Mouse (Mus musculus): Measurements from ENCODE around the gene Rasa1.
A peak's percentile ranks its signal among the peaks of the same experiment; 100 is the strongest.

Rasa1 gene

GRCm38 (mm10) chr13:85288843-85289713 lies at the start of gene Rasa1:
Gene Rasa1, minus strand, starts transcription at chr13:85289130.
- peak; percentile 78 to 94 for DNase-seq (ENCODE audit: low spot score in 2 of 2)

- peak in 1 of 2 experiments; percentile 13 for DNase-seq (ENCODE audit: low spot score in 2 of 2)
Measured at GRCm38 (mm10) chr13:85311547-85311946, 22.6 kb upstream of the Rasa1 start.

- peak in 1 of 2 experiments; percentile 3 for DNase-seq (ENCODE audit: low spot score in 2 of 2)
Measured at GRCm38 (mm10) chr13:85310968-85311367, 22.0 kb upstream of the Rasa1 start.

DNA sequence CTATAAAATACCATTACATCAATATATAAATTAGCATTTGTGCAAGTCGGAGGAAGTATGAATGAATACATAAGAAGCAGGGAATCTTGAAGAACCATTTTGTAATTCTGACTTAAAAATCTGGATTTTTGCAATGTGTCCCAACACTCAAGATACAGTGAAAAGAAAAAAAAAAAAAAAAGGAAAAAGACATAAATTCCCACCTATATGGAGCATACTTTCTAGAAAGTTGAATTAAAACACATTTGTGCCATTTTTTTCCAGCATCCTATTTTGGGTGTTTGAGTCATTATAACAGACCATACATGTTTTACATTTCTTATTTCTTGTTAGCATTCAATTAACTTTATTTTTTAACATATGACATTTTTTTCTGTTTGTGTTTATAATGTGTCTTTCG lies 21.6 kb upstream of the Rasa1 start:
- DNase-seq (ENCODE audit: low spot score in 2 of 2) = no peak

DNA sequence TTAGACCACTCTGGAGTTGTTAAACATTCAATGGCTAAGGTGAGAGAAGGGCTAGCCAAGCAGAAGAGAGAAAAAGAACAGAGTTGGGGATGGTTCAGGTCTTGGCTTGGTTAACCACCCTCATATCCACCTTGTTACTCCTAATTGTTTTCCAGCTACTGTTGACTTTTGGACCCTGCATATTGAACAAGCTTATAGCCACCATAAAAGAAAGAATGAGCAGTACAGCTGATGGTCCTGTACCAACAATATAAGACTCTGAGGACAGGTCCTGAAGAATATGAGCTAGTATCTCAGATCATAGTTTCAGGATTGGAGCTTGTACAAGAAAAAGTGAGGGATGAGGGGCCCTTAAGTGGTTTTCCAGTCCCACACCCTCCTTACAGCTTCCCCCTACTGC lies 17.1 kb upstream of the Rasa1 start:
- DNase-seq (ENCODE audit: low spot score in 2 of 2) = no peak

- no peak for DNase-seq (ENCODE audit: low spot score in 2 of 2)
Measured at GRCm38 (mm10) chr13:85290651-85291050, 1.7 kb upstream of the Rasa1 start.

DNA sequence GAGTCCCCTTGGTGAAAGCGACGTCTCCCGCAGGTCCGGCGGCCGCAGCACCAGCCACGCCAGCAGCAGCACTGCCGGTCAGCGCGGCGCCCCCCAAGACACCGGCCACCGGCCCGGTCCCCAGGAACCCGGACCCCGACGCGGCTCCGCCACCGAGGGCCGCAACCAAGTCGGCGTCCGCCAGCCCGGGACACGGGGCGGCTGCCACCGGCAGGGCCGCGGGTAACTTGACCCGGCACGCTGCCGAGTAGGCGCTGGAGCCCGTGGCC lies 422 bp downstream of the Rasa1 start:
- no peak for DNase-seq (ENCODE audit: low spot score in 2 of 2)

DNA sequence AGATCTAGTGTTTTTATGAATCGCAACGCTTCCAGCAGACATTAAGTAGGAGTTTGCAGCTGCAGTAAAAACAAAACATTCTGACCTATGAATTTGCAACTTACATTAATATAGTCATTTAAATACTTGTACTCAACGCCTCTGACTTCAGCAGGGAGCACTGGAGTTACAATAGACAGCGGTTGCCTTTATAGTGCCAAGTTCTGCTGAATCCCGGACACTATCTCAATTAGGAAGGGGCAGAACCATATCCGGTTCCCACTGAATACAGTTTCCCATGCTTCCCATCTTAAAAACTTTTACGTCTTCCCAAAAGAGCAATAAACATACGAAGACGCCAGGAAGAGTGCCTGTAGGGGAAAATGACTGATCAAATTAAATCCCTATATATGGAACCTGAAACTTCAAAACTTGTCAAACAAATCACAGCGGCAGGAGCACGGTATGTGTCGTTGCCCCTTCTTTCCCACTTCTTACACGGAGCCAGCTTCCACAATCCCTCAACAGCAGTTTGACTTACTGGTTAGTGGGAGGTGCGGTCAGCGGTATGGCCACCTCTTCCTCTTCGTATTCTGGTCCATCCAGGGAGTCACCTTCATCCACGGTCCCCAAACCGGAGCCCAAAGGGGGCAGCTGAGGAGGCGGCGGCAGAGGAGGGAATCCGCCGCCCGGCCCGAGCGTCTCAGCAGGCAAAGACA lies 905 bp downstream of the Rasa1 start:
- DNase-seq (ENCODE audit: low spot score in 2 of 2) = no peak

- DNase-seq (ENCODE audit: low spot score in 2 of 2) = no peak
Measured at GRCm38 (mm10) chr13:85282626-85283025, 6.3 kb downstream of the Rasa1 start.

- no peak for DNase-seq (ENCODE audit: low spot score in 2 of 2)
Measured at GRCm38 (mm10) chr13:85278951-85279350, 10.0 kb downstream of the Rasa1 start.

- DNase-seq (ENCODE audit: low spot score in 2 of 2) = no peak
Measured at GRCm38 (mm10) chr13:85274572-85274971, 14.4 kb downstream of the Rasa1 start.

DNA sequence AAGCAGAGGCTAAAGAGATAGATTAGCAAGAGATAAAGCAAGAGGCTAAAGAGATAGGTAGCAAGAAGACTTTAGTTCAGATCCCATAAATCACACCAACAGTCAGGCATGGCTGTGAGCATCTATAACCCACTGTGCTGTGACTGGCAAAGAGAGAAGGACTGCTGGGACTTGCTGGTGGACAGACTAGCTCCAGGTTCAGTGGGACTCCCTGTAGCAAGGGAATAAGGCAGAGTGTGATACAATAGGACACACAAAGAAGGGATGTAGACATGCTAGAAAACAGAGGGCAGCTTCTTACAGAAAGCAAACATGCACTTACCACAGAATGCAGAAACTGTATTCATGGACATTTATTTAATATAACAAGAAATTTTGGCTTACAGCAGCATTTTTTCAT lies 15.1 kb downstream of the Rasa1 start:
- DNase-seq (ENCODE audit: low spot score in 2 of 2) = no peak

DNA sequence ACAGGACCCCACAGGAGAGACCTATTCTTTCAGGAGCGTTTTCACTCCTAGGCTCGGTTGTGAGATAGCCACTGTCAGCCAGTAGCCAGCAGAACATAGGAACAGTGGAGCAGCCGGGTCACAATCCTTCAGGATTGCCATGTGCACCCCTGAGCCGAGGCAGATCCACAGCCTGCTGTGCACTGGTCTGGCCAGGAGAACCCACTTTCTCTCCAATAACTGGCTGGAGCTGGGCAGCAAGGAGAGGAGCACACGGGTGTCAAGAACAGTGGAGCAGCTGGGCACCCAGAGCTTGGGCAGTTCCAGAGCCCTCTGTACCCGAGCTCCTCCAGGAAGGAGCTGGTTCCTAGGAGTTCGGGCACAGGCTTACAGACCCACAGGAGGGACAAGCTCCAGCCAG lies 50.2 kb downstream of the Rasa1 start:
- no peak for DNase-seq (ENCODE audit: low spot score in 2 of 2)

- DNase-seq (ENCODE audit: low spot score in 2 of 2) = no peak
Measured at GRCm38 (mm10) chr13:85218656-85219055, 70.3 kb downstream of the Rasa1 start.

DNA sequence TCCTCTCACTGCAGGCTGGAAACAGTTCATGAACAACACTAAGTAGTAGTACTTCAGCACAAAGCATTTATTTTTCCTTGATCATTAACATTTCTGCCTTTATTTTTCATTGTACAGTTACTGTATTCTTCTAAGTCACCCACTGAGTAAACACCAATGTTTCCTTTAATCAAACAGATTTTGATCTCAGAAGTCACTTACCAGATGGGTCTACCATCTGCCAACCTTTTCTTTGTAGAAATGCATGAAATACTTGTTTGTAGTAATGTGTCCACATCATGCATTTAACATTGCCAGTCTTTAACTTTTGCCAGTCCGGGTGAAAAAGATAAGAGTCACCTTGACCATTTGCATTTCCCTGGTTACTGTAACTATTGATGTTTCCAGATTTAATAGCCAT lies 78.6 kb downstream of the Rasa1 start:
- DNase-seq (ENCODE audit: low spot score in 2 of 2) = no peak

- no peak for DNase-seq (ENCODE audit: low spot score in 2 of 2)
Measured at GRCm38 (mm10) chr13:85208656-85209055, 80.3 kb downstream of the Rasa1 start.

GRCm38 (mm10) chr13:85207493-85207892 lies 81.4 kb downstream of the Rasa1 start:
- no peak for DNase-seq (ENCODE audit: low spot score in 2 of 2)

- no peak for DNase-seq (ENCODE audit: low spot score in 2 of 2)
Measured at GRCm38 (mm10) chr13:85191253-85191652, 97.7 kb downstream of the Rasa1 start.

DNA sequence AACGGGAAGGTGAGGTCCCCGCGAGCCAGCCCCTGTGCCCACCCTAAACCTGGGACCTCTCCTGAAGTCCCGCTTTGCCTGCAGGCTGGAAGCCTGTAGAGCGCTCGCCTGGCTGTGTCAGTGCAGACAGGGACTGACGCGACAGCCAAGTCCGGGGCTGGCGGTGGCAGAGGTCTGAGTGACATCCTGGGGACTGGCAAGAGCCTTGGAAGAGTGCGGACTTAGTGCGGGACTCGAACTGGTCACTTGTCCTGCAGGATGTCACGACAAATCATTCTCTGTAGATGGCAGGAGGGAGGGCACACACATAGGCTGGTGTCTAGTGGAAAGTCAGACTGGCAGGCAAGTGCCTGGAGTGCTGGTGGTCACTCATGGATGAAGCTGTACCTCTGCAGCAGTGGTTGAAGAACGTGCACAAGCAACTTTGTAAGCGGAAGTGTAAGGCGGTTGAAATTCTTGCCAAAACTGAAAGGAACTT lies 99.2 kb downstream of the Rasa1 start:
- no peak for DNase-seq (ENCODE audit: low spot score in 2 of 2)

- peak; percentile 85 to 93 for DNase-seq (ENCODE audit: low spot score in 2 of 2)
Measured at GRCm38 (mm10) chr13:85188903-85189643, 99.9 kb downstream of the Rasa1 start, which contains the start of gene Ccnh. Gene Ccnh, plus strand, starts transcription at chr13:85189408.

Data from cerebellum, postnatal 4 days (tissue).